Mouse (Mus musculus) testis, adult 2 months (tissue): Measurements from ENCODE around the gene Agap2. TPM values are rescaled to one million over a fixed set of nuclear protein-coding genes. Genes with fewer than 3 reads are reported as not detected.

Experiments
- H3K27ac ChIP-seq: fragments of 200-500 bp; 2 replicates; pipeline ENCODE4 v1.5.1; 2012; ENCODE audit warnings: low read depth, low read length; ENCODE audit not compliant: control insufficient read depth, insufficient read depth
- H3K27me3 ChIP-seq: fragments of 200-500 bp; 2 replicates; pipeline ENCODE4 v1.6.1; 2012; ENCODE audit warnings: mild to moderate bottlenecking, low read length, moderate library complexity; ENCODE audit not compliant: control insufficient read depth, insufficient read depth
- H3K36me3 ChIP-seq: fragments of 200-500 bp; 2 replicates; pipeline ENCODE4 v1.6.1; 2012; ENCODE audit warnings: mild to moderate bottlenecking, low read length; ENCODE audit not compliant: control insufficient read depth, insufficient read depth
- H3K4me1 ChIP-seq: fragments of 200-500 bp; 2 replicates; pipeline ENCODE4 v1.6.1; 2012; ENCODE audit warnings: low read length; ENCODE audit not compliant: control insufficient read depth, insufficient read depth
- H3K4me3 ChIP-seq: fragments of 200-500 bp; 2 replicates; pipeline ENCODE4 v1.5.1; 2012; ENCODE audit warnings: low read depth, mild to moderate bottlenecking, low read length, moderate library complexity, mixed read lengths; ENCODE audit not compliant: control insufficient read depth
- CTCF ChIP-seq: fragments of 200-500 bp; IDR thresholded peaks from 2 replicates; pipeline ENCODE4 v1.5.1; 2012; ENCODE audit warnings: low read depth, mild to moderate bottlenecking, inconsistent platforms, low read length, moderate library complexity; ENCODE audit not compliant: control insufficient read depth, insufficient read depth, insufficient replicate concordance
- POLR2A ChIP-seq: fragments of 200-500 bp; IDR thresholded peaks from 2 replicates; pipeline ENCODE4 v1.6.1; 2012; ENCODE audit warnings: low read depth, mild to moderate bottlenecking, inconsistent platforms, low read length, moderate library complexity; ENCODE audit not compliant: control insufficient read depth
- polyA plus RNA-seq: library from polyadenylated mRNA; depleted of rRNA; stranded (reverse); fragments of >200 nt; gene quantifications from 2 replicates; pipeline ENCODE4 v1.2.3, GENCODE M21; 2012

Gene Agap2
- polyA plus RNA-seq, 1 experiment: 0.53 TPM

GRCm38 (mm10) chr10:127079665-127080391, 4.7 kb downstream of the Agap2 start:
- TF ChIP-seq POLR2A: no peak
- TF ChIP-seq CTCF: no peak
- H3K27ac ChIP-seq: no peak overlapping the region
- peaks cover 26% of the 10 kb centered on the region for H3K4me1 ChIP-seq
- H3K27me3 ChIP-seq: peaks cover 5% of the 10 kb centered on the region
- no peaks in the 10 kb centered on the region for H3K36me3 ChIP-seq
- H3K4me3 ChIP-seq: peak overlapping the region; percentile 27; the same call in 1 of the 2 replicates

- Histone ChIP-seq H3K27ac (no peak overlapping the region; the same call in 1 of the 2 replicates), H3K27me3 (peaks cover 5% of the 10 kb centered on the region)
- TF ChIP-seq POLR2A: no peak
Measured at GRCm38 (mm10) chr10:127080901-127081780, 6.1 kb downstream of the Agap2 start.

GRCm38 (mm10) chr10:127081996-127082620, 7.0 kb downstream of the Agap2 start:
- peaks cover 5% of the 10 kb centered on the region for H3K27me3 ChIP-seq
- TF ChIP-seq POLR2A (no peak), CTCF (no peak)
- peaks cover 17% of the 10 kb centered on the region for H3K4me1 ChIP-seq
- no peak overlapping the region for H3K27ac ChIP-seq
- no peak overlapping the region for H3K4me3 ChIP-seq
- no peaks in the 10 kb centered on the region for H3K36me3 ChIP-seq

More at GRCm38 (mm10) chr10:127080901-127081780, 6.1 kb downstream of the Agap2 start:
- H3K4me3 ChIP-seq: peak overlapping the region; percentile 17; the same call in 1 of the 2 replicates
- peaks cover 18% of the 10 kb centered on the region for H3K4me1 ChIP-seq
- no peaks in the 10 kb centered on the region for H3K36me3 ChIP-seq

GRCm38 (mm10) chr10:127083292-127083914, 8.3 kb downstream of the Agap2 start:
- H3K36me3 ChIP-seq: no peaks in the 10 kb centered on the region
- TF ChIP-seq POLR2A (no peak), CTCF (no peak)
- H3K27ac ChIP-seq: peak overlapping the region; percentile 15; the same call in 1 of the 2 replicates
- no peak overlapping the region for H3K4me3 ChIP-seq
- H3K4me1 ChIP-seq: peaks cover 16% of the 10 kb centered on the region
- H3K27me3 ChIP-seq: peaks cover 5% of the 10 kb centered on the region

- no peak overlapping the region for H3K4me3 ChIP-seq
- H3K27me3 ChIP-seq: peaks cover 5% of the 10 kb centered on the region
- H3K4me1 ChIP-seq: peaks cover 16% of the 10 kb centered on the region
- no peaks in the 10 kb centered on the region for H3K36me3 ChIP-seq
- no peak for TF ChIP-seq CTCF
- no peak for TF ChIP-seq POLR2A
- no peak overlapping the region for H3K27ac ChIP-seq
Measured at GRCm38 (mm10) chr10:127083915-127084306, 8.8 kb downstream of the Agap2 start.

GRCm38 (mm10) chr10:127085052-127085451, 10.0 kb downstream of the Agap2 start:
- Histone ChIP-seq H3K4me3 (no peak overlapping the region), H3K27me3 (peaks cover 1% of the 10 kb centered on the region; the same call in 1 of the 2 replicates), H3K27ac (no peak overlapping the region), H3K4me1 (peaks cover 12% of the 10 kb centered on the region), H3K36me3 (no peaks in the 10 kb centered on the region)
- TF ChIP-seq CTCF (no peak), POLR2A (no peak)

- H3K27me3 ChIP-seq: no peaks in the 10 kb centered on the region
Measured at GRCm38 (mm10) chr10:127085633-127086032, 10.5 kb downstream of the Agap2 start.

More at GRCm38 (mm10) chr10:127085633-127086032, 10.5 kb downstream of the Agap2 start:
- TF ChIP-seq POLR2A (no peak), CTCF (no peak)
- peaks cover 14% of the 10 kb centered on the region for H3K4me1 ChIP-seq
- no peak overlapping the region for H3K27ac ChIP-seq
- H3K4me3 ChIP-seq: no peak overlapping the region
- H3K36me3 ChIP-seq: no peaks in the 10 kb centered on the region
